In the genomic region with DNA sequence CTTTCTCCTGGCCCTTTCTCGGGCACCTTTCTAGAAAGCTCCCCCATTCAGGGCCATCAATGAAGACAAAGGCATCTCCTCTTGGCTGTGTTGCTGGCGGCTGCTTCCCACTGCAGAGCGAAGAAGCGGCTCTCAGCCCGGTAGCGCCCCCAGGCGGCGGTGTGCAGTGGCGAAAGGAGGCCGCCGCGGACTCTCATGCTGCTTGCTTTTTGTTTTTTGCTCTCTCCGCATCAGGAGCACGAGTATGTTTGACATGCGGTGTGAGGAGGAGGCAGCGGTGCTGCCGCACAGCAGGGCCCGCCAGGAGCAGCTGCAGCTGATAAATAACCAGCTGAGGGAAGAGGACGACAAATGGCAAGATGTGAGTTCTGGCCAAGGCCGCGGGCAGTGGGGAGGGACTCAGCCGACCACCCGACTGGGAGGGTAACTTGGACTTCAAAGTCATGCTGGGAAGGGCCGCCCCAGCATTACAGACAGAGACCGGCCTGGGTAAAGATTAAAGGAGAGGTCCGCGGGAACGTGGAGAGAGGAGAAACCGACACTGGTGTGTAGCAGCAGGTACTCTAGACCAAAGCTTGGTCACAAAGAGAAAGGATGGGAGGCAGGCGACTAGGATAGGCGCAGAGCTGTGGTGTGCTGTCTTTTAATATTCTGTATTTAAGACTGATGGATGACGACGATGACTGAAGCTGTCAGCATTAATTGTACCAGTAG, we compare ENCODE assay signal across 8 mouse cellular contexts.
DNase-seq lines count a peak whose midpoint lies in the region; ATAC-seq lines count a peak whose summit lies in the region.

No protein-coding gene starts in this region.

- peak overlapping the region; percentile 56 for H3K4me2 ChIP-seq in hindbrain, embryonic 14.5 days (replicated peaks)

- 0 out of 2 replicates have a peak, but pooled peaks cover 5% of the 10 kb centered on the region for H3K4me1 ChIP-seq in hindbrain, embryonic 14.5 days (replicated peaks; ENCODE audit: control insufficient read depth, insufficient read depth, low read length)

- no peaks in the 10 kb centered on the region for H3K27me3 ChIP-seq in hindbrain, embryonic 14.5 days (ENCODE audit: control insufficient read depth, insufficient read depth, low read length)

- peak overlapping the region; percentile 59 for H3K9ac ChIP-seq in hindbrain, embryonic 14.5 days

- H3K9me3 ChIP-seq in hindbrain, embryonic 14.5 days (ENCODE audit: control insufficient read depth, low read length), result no peaks in the 10 kb centered on the region

- peak overlapping the region; percentile 65 for H3K27ac ChIP-seq in hindbrain, embryonic 14.5 days

- H3K36me3 ChIP-seq in hindbrain, embryonic 14.5 days (replicated peaks; ENCODE audit: control insufficient read depth, insufficient read depth), result 0 out of 2 replicates have a peak, but pooled peaks cover 5% of the 10 kb centered on the region

- WGBS in hindbrain, embryonic 14.5 days, result 3% methylated on average over 33 of the region's 33 CpGs

- ATAC-seq in hindbrain, embryonic 14.5 days (ENCODE audit: low FRiP score), result peak; percentile 90

- DNase-seq in adrenal gland, adult (ENCODE audit: inconsistent age in 2 of 2, low spot score in 1 of 2), result peak; percentile 78 to 93
- DNase-seq in cerebellum, postnatal 14 days, result peak; percentile 93 to 97
- DNase-seq in frontal cortex, postnatal 25 days (ENCODE audit: low spot score in 2 of 2), result peak; percentile 80 to 85
- peak; percentile 94 for DNase-seq in hindbrain, embryonic 14.5 days (ENCODE audit: low spot score)
- DNase-seq in left cerebral cortex, adult 11 months (ENCODE audit: low spot score), result peak; percentile 67
- DNase-seq in lung, postnatal 14 days, result peak; percentile 83
- peak; percentile 87 to 91 for DNase-seq in right cerebral cortex, postnatal 10 days (ENCODE audit: low spot score in 2 of 2)
- DNase-seq in MN1 (ENCODE audit: low spot score), result no peak

- peak overlapping the region; percentile 33 for H3K4me3 ChIP-seq in hindbrain, embryonic 14.5 days (replicated peaks; ENCODE audit: low read length)
